Mouse (Mus musculus) adrenal gland, postnatal 4 days (tissue): ENCODE measurements around the gene Plac1. TPM values are rescaled to one million over a fixed set of nuclear protein-coding genes. Genes with fewer than 3 reads are reported as not detected.
A peak's percentile ranks its signal among the peaks of the same experiment; 100 is the strongest.
"Not testable (repeated sequence)": the region's sequence is repeated elsewhere in the genome, so short reads cannot be mapped to it uniquely, and the experiment has no call there.

ENCODE experiments used
- DNase-seq, 2 experiments: peaks; one replicate each; pipeline ENCODE4 v3.0.0; 2021 to 2022; ENCODE audit warnings: low spot score in 2 of 2, mixed read lengths in 2 of 2
- long read RNA-seq, 2 experiments: library from polyadenylated mRNA; stranded (forward); transcript quantifications; one replicate each; pipeline ENCODE4 v2.0.0; 2021
- total RNA-seq, 2 experiments: library from RNA; stranded (reverse); gene quantifications; 2 replicates each; pipeline ENCODE4 v1.2.3; 2021

The Plac1 gene
- total RNA-seq, result under 1 TPM; 0.40 to 0.56 TPM
- long read RNA-seq, experiment 1, partial matches to known transcripts, result 0 of 1 reads
- long read RNA-seq, experiment 1, other reads (novel, unspliced or antisense), result 1 of 1 reads
- long read RNA-seq, experiment 2, partial matches to known transcripts, result 0 of 2 reads
- long read RNA-seq, experiment 2, other reads (novel, unspliced or antisense), result 2 of 2 reads

GRCm38 (mm10) chrX:53240011-53240410 lies at the start of gene Plac1:
Gene Plac1, minus strand, starts transcription at chrX:53240111.
- DNase-seq, result no peak

- DNase-seq, result no peak
Measured at GRCm38 (mm10) chrX:53287924-53288323, 48.0 kb upstream of the Plac1 start.

- no peak for DNase-seq
Measured at GRCm38 (mm10) chrX:53273124-53273523, 33.2 kb upstream of the Plac1 start, which contains the start of gene Fam122c. Gene Fam122c, plus strand, starts transcription at chrX:53273424.

GRCm38 (mm10) chrX:53271628-53272027 lies 31.7 kb upstream of the Plac1 start:
- DNase-seq, result not testable (repeated sequence)

GRCm38 (mm10) chrX:53270063-53270432 lies 30.1 kb upstream of the Plac1 start:
- no peak for DNase-seq

GRCm38 (mm10) chrX:53269289-53270062 lies 29.6 kb upstream of the Plac1 start, which contains the start of gene Fam122b:
Gene Fam122b, minus strand, starts transcription at chrX:53269805.
- peak; percentile 64 to 76 for DNase-seq

GRCm38 (mm10) chrX:53268856-53269255 lies 28.9 kb upstream of the Plac1 start:
- peak; percentile 24 to 26 for DNase-seq

- DNase-seq, result no peak
Measured at GRCm38 (mm10) chrX:53266186-53266585, 26.3 kb upstream of the Plac1 start.

- DNase-seq, result no peak
Measured at GRCm38 (mm10) chrX:53255195-53255594, 15.3 kb upstream of the Plac1 start.

GRCm38 (mm10) chrX:53237971-53238370 lies 1.9 kb downstream of the Plac1 start:
- DNase-seq, result no peak

GRCm38 (mm10) chrX:53236404-53236803 lies 3.5 kb downstream of the Plac1 start:
- no peak for DNase-seq

GRCm38 (mm10) chrX:53233689-53234088 lies 6.2 kb downstream of the Plac1 start:
- DNase-seq, result no peak

- DNase-seq, result no peak
Measured at GRCm38 (mm10) chrX:53231965-53232364, 7.9 kb downstream of the Plac1 start.

- DNase-seq, result no peak
Measured at GRCm38 (mm10) chrX:53224353-53224944, 15.5 kb downstream of the Plac1 start.

GRCm38 (mm10) chrX:53220855-53221254 lies 19.1 kb downstream of the Plac1 start:
- DNase-seq, result no peak

GRCm38 (mm10) chrX:53214557-53215229 lies 25.2 kb downstream of the Plac1 start:
- DNase-seq, result no peak

- DNase-seq, result no peak
Measured at GRCm38 (mm10) chrX:53213838-53214237, 26.1 kb downstream of the Plac1 start.

- no peak for DNase-seq
Measured at GRCm38 (mm10) chrX:53212485-53212884, 27.4 kb downstream of the Plac1 start.

GRCm38 (mm10) chrX:53211756-53212483 lies 28.0 kb downstream of the Plac1 start:
- peak; percentile 17 to 32 for DNase-seq

- DNase-seq, result no peak
Measured at GRCm38 (mm10) chrX:53209431-53209830, 30.5 kb downstream of the Plac1 start.
